Mouse (Mus musculus) hindbrain, embryonic 14.5 days (tissue): Measurements from ENCODE around the gene Borcs5. TPM values are rescaled to one million over a fixed set of nuclear protein-coding genes. Genes with fewer than 3 reads are reported as not detected.

Experiments
- ATAC-seq: fragments of 200-750 bp; cut with Nextera tagmentation; 2 replicates; pipeline ENCODE4 v1.8.0; 2017; ENCODE audit warnings: moderate number of reproducible peaks, mild to moderate bottlenecking, moderate TSS enrichment, moderate library complexity; ENCODE audit not compliant: low FRiP score
- DNase-seq: peaks from one replicate; pipeline ENCODE4 v3.0.0-alpha.2; 2015; ENCODE audit warnings: low spot score
- H3K27ac ChIP-seq: fragments of 300-500 bp; sonication (generic); 2 replicates; pipeline ENCODE4 v1.5.1; 2014; ENCODE audit warnings: mild to moderate bottlenecking, moderate library complexity
- H3K27me3 ChIP-seq: fragments of 300-500 bp; sonication (generic); 2 replicates; pipeline ENCODE4 v1.6.1; 2014; ENCODE audit warnings: mild to moderate bottlenecking, low read length, mixed read lengths; ENCODE audit not compliant: control insufficient read depth, insufficient read depth
- H3K36me3 ChIP-seq: fragments of 300-500 bp; sonication (generic); replicated peaks from 2 replicates; pipeline ENCODE4 v1.6.1; 2014; ENCODE audit not compliant: control insufficient read depth, insufficient read depth
- H3K4me1 ChIP-seq: fragments of 300-500 bp; sonication (generic); replicated peaks from 2 replicates; pipeline ENCODE4 v1.6.1; 2014; ENCODE audit warnings: antibody characterized with exemption, low read length, mixed read lengths; ENCODE audit not compliant: control insufficient read depth, insufficient read depth
- H3K4me2 ChIP-seq: fragments of 300-500 bp; sonication (generic); replicated peaks from 2 replicates; pipeline ENCODE4 v1.6.1; 2014; ENCODE audit warnings: mild to moderate bottlenecking, moderate library complexity
- H3K4me3 ChIP-seq: fragments of 300-500 bp; sonication (generic); replicated peaks from 2 replicates; pipeline ENCODE4 v1.5.1; 2014; ENCODE audit warnings: mild to moderate bottlenecking, low read length
- H3K9ac ChIP-seq: fragments of 300-500 bp; sonication (generic); 2 replicates; pipeline ENCODE4 v1.6.1; 2014
- H3K9me3 ChIP-seq: fragments of 300-500 bp; sonication (generic); 2 replicates; pipeline ENCODE4 v1.6.1; 2016; ENCODE audit warnings: low read length; ENCODE audit not compliant: control insufficient read depth
- WGBS: fragments of 180-500 bp; shearing (Covaris S2); extraction: QIAGEN DNeasy Blood & Tissue Kit; methylation state at CpG from one replicate; pipeline ENCODE4 v1.1.7; 2014; 5-methylcytosine and 5-hydroxymethylcytosine counted together
- polyA plus RNA-seq: library from polyadenylated mRNA; unstranded; fragments of >200 nt; fragmentation: Nextera tagmentation; extraction: Ambion mirVana; gene quantifications from 2 replicates; pipeline ENCODE4 v1.2.1, GENCODE M21; 2014

Gene Borcs5
- 42.6 and 44.5 TPM in 2 replicates for polyA plus RNA-seq

- DNase-seq, result no peak
- no peaks in the 10 kb centered on the region for H3K36me3 ChIP-seq
- H3K9ac ChIP-seq, result no peak within 1 kb of the TSS
- ATAC-seq, result no peak
- no peaks in the 10 kb centered on the region for H3K27me3 ChIP-seq
- H3K4me2 ChIP-seq, result no peak within 1 kb of the TSS
- H3K9me3 ChIP-seq, result no peaks in the 10 kb centered on the region
- H3K27ac ChIP-seq, result 0 out of 2 replicates have a peak within 1 kb of the TSS, but pooled peaks have one; percentile 2
- H3K4me3 ChIP-seq, result peak within 1 kb of the TSS; percentile 85; the same call in 1 of the 2 replicates
- peaks cover 10% of the 10 kb centered on the region for H3K4me1 ChIP-seq
- WGBS, result 96% methylated on average over 3 of the region's 3 CpGs
Measured at GRCm38 (mm10) chr6:134639210-134639609, at the start of gene Borcs5. TSS of gene Borcs5 (plus strand) at chr6:134639510.

GRCm38 (mm10) chr6:134591614-134592013 is 47.7 kb upstream of the Borcs5 start:
- no peak for DNase-seq
- Histone ChIP-seq H3K4me3 (no peak overlapping the region), H3K27ac (no peak overlapping the region), H3K27me3 (no peaks in the 10 kb centered on the region), H3K4me1 (no peaks in the 10 kb centered on the region), H3K9me3 (no peaks in the 10 kb centered on the region), H3K9ac (no peak overlapping the region), H3K36me3 (no peaks in the 10 kb centered on the region), H3K4me2 (no peak overlapping the region)
- no peak for ATAC-seq
- WGBS, result 80% methylated on average over 2 of the region's 2 CpGs

GRCm38 (mm10) chr6:134594569-134595442 is 44.5 kb upstream of the Borcs5 start:
- WGBS, result 87% methylated on average over 21 of the region's 21 CpGs
- ATAC-seq, result no peak
- Histone ChIP-seq H3K4me1 (no peaks in the 10 kb centered on the region), H3K9ac (no peak overlapping the region), H3K9me3 (no peaks in the 10 kb centered on the region), H3K36me3 (no peaks in the 10 kb centered on the region), H3K4me3 (no peak overlapping the region), H3K27ac (no peak overlapping the region), H3K4me2 (no peak overlapping the region), H3K27me3 (no peaks in the 10 kb centered on the region)
- DNase-seq, result no peak

- H3K4me3 ChIP-seq, result no peak overlapping the region
- no peaks in the 10 kb centered on the region for H3K27me3 ChIP-seq
- 87% methylated on average over 6 of the region's 6 CpGs for whole genome bisulfite sequencing
- no peaks in the 10 kb centered on the region for H3K36me3 ChIP-seq
- ATAC-seq (no peak), DNase-seq (no peak)
- H3K27ac ChIP-seq, result no peak overlapping the region
- H3K9ac ChIP-seq, result no peak overlapping the region
- no peaks in the 10 kb centered on the region for H3K9me3 ChIP-seq
- H3K4me2 ChIP-seq, result no peak overlapping the region
- no peaks in the 10 kb centered on the region for H3K4me1 ChIP-seq
Measured at GRCm38 (mm10) chr6:134597651-134598229, 41.6 kb upstream of the Borcs5 start.

GRCm38 (mm10) chr6:134599239-134599638 is 40.1 kb upstream of the Borcs5 start:
- Histone ChIP-seq H3K4me3 (no peak overlapping the region), H3K9me3 (no peaks in the 10 kb centered on the region), H3K36me3 (no peaks in the 10 kb centered on the region), H3K27ac (no peak overlapping the region), H3K27me3 (no peaks in the 10 kb centered on the region), H3K9ac (no peak overlapping the region), H3K4me2 (no peak overlapping the region), H3K4me1 (no peaks in the 10 kb centered on the region)
- no peak for ATAC-seq
- WGBS, result 70% methylated on average over 1 of the region's 1 CpGs
- DNase-seq, result no peak

GRCm38 (mm10) chr6:134601130-134601529 is 38.2 kb upstream of the Borcs5 start:
- H3K4me1 ChIP-seq, result no peaks in the 10 kb centered on the region
- H3K27ac ChIP-seq, result no peak overlapping the region
- ATAC-seq, result no peak
- 61% methylated on average over 7 of the region's 7 CpGs for WGBS
- H3K4me3 ChIP-seq, result no peak overlapping the region
- H3K4me2 ChIP-seq, result no peak overlapping the region
- no peaks in the 10 kb centered on the region for H3K36me3 ChIP-seq
- no peak overlapping the region for H3K9ac ChIP-seq
- H3K9me3 ChIP-seq, result no peaks in the 10 kb centered on the region
- DNase-seq, result no peak
- no peaks in the 10 kb centered on the region for H3K27me3 ChIP-seq

GRCm38 (mm10) chr6:134601766-134602165 is 37.5 kb upstream of the Borcs5 start:
- Histone ChIP-seq H3K9ac (no peak overlapping the region), H3K36me3 (no peaks in the 10 kb centered on the region), H3K4me3 (no peak overlapping the region), H3K9me3 (no peaks in the 10 kb centered on the region), H3K4me2 (no peak overlapping the region), H3K27ac (no peak overlapping the region), H3K4me1 (no peaks in the 10 kb centered on the region; the same call in 1 of the 2 replicates), H3K27me3 (no peaks in the 10 kb centered on the region)
- 62% methylated on average over 3 of the region's 3 CpGs for WGBS
- no peak for DNase-seq
- ATAC-seq, result no peak

- Histone ChIP-seq H3K27me3 (no peaks in the 10 kb centered on the region), H3K36me3 (no peaks in the 10 kb centered on the region), H3K4me2 (no peak overlapping the region), H3K4me1 (no peaks in the 10 kb centered on the region; the same call in 1 of the 2 replicates), H3K9ac (no peak overlapping the region), H3K4me3 (no peak overlapping the region), H3K9me3 (no peaks in the 10 kb centered on the region), H3K27ac (no peak overlapping the region)
- WGBS, result 61% methylated on average over 10 of the region's 10 CpGs
- no peak for ATAC-seq
- DNase-seq, result no peak
Measured at GRCm38 (mm10) chr6:134602371-134603003, 36.8 kb upstream of the Borcs5 start.

- no peak overlapping the region for H3K27ac ChIP-seq
- H3K9me3 ChIP-seq, result no peaks in the 10 kb centered on the region
- DNase-seq (no peak), ATAC-seq (no peak)
- 88% methylated on average over 3 of the region's 3 CpGs for WGBS
- no peaks in the 10 kb centered on the region for H3K27me3 ChIP-seq
- H3K36me3 ChIP-seq, result no peaks in the 10 kb centered on the region
- no peak overlapping the region for H3K4me2 ChIP-seq
- no peak overlapping the region for H3K9ac ChIP-seq
- no peaks in the 10 kb centered on the region; the same call in 1 of the 2 replicates for H3K4me1 ChIP-seq
- H3K4me3 ChIP-seq, result no peak overlapping the region
Measured at GRCm38 (mm10) chr6:134605196-134605595, 34.1 kb upstream of the Borcs5 start.
